Mouse (Mus musculus): ENCODE data around the gene Sergef.

Sergef gene

DNA sequence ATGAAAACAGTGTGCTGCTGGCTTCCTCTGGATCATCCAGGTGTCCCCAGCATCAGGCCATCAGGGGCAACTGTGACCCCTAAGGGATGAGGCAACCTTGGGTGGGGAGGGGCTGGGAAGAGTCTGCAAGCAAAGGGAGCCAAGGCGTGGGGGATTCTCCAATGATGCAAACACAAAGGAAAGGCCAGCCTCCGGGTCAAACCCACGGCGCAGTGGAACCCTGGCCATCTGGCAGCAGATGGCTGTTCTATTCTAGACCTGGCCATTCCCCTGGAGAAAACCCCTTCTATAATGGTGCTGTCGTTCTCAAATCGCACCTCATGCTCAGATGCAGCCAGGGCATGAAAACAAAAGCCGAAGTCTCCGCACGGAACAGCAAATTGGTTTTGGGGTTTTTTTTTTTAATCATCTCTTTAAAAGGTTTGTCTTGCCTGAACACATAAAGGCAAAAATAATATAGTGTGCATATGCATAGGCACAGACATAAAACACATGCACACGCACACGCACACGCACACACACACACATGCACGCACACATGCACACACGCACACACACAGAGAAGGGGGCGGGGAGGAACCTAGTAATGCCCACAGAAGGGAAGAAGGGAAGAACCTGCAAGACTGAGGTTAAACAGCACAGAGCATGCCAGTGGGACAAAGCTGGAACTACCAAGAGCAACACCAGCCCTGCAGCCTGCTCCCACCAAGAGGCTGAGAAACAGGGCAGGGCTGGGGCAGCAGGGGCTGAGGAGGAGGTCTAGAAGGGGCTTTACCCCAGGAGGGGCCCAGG, 66.6 kb downstream of the Sergef start:
- no peak for DNase-seq

DNA sequence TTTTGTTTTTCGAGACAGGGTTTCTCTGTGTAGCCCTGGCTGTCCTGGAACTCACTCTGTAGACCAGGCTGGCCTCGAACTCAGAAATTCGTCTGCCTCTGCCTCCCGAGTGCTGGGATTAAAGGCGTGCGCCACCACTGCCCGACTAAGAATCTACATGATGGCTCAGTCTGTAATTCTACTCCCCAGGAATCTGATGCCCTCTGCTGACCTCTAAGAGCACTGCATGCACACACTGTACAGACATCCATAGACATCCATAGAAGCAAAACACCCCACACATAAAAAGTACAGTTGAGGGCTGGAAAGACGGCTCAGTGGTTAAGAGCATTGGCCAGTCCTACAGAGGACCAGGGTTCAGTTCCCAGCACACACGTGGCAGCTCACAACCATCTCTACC, 70.1 kb downstream of the Sergef start:
- peak; percentile 44 for DNase-seq

DNA sequence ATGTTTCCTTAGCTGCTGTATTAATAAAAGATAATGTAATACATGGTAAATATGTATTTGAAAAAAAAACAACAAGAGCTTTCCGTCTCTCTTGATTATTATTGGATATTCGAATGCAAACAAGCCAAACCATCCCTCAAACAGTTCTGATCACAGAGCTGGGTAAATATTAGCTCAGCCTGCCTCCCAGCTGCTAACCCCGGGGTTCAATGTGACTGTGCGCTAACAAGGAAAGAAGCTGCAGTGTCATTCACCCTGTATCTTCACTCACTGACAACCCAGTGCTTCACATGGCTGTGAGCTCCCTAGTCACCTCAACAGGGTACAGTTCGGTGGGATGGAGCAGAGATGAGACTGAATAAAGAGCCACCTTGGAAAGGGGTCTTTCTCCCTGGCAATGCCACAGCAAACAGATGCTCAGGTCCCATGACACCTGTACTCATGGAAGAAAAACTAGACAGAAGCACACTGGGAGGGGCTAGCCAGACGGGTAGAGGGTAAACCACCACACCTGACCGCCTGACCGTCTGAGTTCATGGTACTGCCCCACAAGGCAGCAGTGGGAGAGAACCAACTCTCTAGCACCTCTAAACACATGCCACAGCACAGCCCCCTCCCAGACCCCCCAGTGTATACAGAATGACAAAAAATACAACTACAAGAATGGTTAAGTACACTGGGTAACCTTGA, 73.1 kb downstream of the Sergef start:
- DNase-seq, result no peak

DNA sequence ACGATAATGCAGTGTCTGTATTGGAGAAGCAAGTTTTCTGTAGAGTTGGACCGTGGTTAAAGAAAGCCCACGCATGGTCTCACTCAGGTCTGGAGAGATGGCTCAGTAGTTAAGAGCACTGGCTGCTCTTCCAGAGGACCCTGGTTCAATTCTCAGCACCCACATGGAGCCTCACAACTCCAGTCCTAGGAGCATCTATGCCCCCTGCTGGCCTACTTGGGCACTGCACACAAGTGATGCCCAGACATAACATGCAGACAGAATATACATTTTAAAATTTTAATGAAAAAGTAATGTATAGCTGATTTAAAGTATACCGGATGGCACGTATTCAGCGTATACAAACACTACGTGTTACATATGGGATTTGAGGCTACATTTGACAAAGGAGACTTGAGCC, 74.2 kb downstream of the Sergef start:
- no peak for DNase-seq

DNA sequence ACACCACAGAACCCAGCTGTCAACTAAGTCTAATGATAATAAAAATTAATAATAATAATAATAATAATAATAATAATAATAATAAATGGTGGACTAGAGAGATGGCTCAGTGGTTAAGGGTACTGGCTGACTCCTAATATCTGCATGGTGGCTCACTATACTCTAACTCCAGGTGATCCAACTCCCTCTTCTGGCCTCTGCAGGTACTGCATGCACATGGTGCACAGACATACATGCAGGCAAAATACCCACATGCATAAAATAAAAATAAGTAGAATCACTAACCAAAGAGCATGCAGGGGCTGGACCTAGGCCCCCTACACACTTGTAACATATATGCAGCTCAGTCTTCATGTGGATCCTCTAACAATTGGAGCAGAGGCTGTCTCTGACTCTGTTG, 75.8 kb downstream of the Sergef start:
- no peak for DNase-seq

DNA sequence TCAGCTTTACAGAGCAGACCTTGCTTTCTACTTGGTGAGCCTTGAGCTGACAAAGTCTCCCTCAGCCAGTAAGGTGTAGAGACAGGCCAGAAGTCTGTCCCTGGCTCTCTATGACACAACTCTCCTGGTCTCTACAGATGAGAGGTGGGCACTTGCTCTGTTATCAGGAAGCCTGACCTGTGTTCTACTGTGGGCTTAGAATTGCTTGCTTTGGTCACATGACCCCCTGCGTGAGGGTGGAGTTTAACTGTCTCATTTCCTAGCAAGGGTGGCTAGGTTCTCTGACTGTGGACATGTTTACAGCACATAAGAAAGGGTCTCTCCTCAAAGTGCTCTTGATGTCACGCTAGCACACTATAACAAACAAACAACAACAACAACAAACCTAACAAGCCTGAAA, 79.5 kb downstream of the Sergef start:
- DNase-seq, result no peak

DNA sequence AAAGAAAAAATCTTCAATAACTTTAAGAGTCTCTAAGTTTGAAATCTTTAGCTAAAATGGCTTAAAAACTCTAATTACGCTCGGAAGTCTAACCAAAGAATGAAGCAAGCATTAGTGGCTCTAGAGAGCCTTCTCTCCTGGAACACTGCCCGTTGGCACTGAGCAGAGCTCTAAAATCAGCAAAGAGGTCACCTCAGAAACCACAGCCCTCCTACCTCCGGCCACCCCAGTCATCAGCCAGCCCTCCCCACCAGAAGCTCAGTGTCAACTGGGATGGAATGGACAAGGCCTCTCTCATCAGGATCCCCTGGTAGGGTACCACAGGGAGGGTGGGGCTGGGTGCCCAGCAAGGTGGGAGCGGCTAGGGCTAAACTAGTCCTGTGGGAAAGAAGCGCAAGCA, 80.0 kb downstream of the Sergef start:
- peak; percentile 23 for DNase-seq

DNA sequence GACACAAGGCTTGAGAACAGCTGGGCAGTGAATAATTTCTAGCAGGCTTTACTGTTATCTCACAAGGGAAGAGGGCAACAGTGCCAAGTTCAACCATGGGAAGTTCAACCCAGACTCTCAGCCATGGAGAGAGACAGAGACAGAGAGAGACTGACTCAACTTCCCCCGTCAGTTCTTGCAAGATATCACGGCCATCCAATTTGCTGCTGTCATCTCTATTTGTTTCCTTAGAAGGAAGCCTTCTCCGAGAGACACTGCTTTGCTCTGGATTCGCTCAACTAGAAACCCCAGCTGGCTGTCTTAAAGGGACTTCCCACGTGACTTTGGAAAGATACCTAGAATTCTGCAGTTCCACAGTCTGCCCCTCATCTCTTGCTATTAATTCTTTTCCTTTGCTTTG, 80.6 kb downstream of the Sergef start:
- no peak for DNase-seq

DNA sequence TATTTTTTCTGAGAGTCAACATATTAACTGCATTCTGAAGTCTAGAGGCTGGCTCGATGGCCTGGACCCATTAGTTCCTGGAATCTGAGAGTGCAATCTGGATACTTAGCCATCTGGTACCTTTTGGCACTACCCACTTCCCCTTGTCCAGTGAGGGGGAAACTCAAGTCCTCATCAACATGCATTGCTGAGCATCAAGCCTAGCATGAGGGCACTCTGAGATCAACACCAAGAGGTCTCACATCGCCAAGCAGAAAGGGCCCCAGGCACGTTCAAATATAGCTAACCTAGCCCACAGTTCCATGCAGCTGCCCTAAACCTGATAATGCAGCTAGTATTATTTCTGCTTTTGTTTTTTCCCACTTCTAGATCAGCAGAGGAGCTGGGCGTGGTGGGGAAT, 81.6 kb downstream of the Sergef start:
- DNase-seq, result no peak

DNA sequence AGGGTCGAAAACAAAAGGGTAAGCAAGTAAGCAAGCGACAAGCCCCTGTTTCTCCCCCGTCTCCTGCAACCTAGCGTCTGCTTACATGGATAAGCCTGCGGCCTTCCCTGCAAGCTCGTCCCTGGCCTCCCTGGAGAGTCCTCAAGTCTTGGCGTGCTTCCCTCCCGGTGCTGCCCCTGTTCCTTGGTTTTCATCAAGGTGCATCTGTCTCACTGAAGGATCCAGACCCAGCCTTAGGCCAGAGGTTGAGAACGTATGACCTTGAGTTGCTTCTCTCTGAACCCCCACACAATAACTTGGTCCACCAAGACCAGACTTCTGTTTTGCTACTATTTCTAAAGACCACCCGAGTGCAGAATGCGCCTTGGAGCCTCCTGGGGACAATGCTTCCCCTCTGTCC, 82.2 kb downstream of the Sergef start:
- no peak for DNase-seq

DNA sequence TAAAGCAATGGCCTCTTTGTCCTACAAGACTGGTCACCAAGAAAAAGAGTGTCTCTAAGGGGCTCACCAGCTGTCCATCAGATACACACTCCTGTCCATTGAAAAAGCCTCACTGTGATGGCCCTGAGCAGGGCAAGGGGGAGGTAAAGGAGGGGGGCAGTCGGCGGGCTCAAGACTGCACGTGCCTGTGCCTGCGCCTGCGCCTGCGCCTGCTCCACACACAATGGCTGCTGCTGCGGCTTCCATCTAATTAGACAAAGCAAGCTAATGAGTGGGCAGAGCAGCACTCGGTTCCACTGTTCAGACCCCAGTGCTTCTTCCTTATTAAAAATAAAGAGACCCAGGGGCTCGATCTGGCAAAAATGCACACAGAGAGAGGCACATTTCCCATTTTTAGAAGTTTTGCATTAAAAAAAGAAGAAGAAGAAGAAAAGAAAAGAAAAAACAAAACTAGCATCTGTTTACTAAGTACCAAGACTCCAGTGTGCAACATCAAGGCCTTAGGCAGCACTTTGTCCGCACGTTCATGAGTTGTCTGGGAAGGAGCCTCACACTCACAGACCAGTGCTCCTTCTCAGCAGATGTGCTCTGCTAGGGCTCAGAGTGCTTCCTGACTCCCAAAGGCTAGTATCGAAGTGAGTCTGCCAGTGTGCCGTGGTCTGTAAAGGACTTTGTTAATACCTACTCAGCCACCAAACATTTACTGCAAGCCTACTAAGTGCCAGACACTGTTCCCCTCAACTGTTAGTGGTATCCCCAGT, 83.1 kb downstream of the Sergef start:
- no peak for DNase-seq

DNA sequence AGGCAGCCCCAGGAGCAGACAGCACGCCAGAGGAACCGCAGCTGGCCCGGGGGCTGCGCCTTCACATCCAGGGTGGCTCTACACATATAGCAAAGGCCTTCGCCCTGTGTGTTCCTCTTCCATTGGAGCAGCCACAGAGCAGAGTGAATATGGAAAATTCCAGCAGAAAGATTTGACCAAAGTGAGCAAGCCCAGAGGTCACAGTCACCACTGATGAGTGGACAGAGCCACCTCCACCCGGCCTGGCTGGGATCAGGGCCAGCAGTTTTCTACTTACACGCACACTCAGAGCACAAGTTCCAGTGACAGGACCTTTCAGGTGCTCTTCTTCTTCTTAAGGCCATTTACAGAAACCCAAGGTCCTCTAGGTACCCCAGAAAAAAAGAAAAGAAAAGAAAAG, 83.9 kb downstream of the Sergef start:
- peak; percentile 18 for DNase-seq

DNA sequence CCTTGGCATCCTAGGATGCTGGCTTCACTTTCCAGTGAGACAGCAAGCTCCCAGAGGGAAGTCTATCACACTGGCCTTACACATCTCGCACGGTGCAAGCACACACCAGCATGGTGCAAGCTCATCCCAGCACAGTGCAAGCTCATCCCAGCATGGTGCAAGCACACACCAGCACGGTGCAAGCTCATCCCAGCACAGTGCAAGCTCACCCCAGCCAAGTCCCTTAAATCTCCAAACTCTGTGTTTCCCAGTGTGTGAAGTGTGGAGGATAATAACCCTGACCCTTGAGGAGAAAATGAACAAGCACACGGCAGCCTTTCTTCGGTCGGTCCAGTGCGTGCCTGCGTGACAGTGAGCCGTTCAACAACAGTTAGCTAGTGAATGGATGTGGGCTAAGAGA, 84.8 kb downstream of the Sergef start:
- no peak for DNase-seq

DNA sequence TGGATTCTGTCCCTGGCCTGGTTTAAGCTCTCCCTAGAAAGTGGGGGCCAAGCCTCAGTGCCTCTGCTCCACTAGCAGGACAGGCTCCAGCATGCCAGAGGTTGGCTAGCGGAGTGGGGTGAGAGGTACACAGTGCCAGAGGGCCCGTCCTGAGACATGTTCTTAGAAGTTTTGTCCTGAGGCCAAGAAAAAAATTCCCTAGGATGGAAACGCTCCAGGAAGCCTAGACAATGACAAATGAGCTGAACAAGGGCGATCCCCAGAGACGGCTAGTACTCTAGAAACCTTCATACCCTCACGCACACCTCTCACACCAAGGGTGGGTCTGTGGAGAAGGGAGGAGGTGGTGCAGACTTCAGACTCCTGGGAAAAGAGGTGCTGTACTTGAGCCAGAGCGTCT, 85.6 kb downstream of the Sergef start:
- peak; percentile 42 for DNase-seq

DNA sequence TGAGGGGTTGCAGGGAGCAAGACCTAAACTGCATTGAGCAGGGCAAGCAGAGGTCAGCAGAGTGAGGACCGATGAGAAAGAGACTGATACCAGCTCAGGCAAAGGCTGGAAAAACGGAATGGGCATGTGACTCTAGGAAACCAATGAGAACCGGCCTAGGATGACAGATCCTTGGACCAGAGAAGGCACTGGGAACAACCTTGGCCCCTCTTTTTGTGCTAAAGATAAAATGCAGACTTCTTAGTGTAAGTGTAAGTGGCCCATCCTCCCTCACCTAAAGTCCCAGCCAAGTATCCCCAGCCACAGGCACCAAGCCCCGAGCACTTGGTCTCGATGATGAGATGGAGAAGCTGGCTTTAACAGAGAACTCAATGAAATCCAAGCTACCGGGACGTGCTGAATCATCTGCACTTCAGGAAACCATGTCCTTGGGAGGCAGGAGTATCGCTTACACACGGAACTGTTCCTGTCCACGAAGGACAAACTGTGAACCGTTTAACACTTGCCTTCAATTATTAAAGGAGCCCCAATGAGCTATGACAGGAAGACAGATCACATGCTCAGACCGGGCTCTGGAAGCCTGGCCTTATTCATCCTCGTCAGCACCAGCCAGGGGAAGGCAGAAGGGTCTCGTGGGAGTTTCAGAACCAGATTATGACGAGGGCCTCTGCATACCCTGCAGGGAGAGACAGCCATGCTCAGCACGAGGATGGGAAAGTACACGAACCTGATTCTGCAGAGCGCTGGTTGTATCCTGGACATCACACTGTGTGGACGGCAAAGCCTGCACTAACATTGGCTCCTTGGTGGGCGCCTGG, 87.5 kb downstream of the Sergef start:
- DNase-seq, result no peak

DNA sequence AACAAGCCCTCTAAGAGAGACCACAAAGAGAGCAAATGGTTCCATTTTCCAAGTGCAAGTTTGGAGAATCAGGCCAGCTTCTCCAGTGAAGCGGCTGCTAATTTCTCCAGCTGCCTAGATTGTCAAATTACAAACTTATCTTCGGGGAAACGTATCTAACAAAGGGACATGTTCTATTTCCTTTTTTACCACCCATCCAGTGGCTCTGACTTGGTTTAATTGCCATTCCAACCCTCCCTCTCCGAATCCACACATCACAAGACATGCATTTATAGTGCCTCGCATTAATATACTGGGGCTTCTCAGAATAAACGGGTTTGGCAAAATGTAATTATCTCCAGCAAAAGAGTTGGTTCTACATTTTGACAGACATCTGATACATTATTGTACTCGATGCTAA, 88.4 kb downstream of the Sergef start:
- DNase-seq, result no peak

DNA sequence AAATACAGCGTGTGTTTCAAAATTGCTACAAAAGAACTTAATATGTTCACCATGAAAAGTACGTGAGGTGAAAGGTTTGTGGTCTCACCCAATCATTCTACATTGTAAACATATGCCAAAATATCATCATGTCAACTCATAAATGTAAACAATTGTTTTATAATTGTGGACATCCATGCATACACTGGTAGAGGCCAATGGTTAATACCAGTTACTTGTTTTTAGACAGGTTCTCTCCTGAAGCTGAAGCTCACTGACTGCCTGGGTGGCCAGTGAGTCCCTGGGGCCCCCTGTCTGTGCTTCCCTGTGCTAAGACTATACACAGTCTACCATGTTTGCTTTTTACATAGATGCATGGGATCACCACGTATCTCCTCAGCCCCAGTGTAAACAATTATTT, 91.5 kb downstream of the Sergef start:
- no peak for DNase-seq

DNA sequence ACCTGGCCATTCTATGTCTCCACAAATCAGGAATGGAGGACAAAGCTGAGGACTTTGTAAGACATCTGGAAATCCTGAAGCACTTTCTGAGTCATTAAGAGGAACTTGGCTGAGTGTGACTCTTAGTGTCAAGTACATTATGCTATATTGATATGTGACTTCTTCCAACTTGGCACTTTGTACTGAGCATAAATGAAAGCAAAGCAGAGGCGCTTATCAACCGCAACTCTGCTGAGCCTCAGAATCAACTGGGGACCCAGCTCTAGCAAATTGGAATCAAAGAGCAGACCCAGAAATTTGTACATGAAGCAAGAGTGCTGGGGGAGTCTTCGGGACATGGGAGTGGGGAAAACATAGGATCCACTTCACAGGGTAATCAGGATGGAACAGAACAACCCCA, 92.0 kb downstream of the Sergef start:
- no peak for DNase-seq

DNA sequence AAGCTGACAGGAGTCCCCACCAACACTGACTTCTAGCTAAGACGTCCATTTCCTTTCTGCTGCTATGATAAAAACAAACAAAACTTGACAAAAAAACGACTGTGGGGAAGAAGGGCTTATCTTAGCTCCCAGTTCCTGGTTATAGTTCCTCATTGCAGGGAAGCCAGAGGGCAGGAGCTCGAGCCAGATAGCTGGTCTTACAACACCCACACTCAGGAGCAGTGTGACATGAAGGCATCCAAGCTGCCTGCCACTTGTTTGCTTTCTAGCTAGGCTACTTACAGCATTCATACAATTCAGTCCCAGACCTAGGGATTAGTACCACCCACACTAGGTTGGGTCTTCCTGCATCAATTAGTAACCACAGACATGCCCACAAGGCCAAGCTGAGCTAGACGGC, 93.1 kb downstream of the Sergef start:
- no peak for DNase-seq

DNA sequence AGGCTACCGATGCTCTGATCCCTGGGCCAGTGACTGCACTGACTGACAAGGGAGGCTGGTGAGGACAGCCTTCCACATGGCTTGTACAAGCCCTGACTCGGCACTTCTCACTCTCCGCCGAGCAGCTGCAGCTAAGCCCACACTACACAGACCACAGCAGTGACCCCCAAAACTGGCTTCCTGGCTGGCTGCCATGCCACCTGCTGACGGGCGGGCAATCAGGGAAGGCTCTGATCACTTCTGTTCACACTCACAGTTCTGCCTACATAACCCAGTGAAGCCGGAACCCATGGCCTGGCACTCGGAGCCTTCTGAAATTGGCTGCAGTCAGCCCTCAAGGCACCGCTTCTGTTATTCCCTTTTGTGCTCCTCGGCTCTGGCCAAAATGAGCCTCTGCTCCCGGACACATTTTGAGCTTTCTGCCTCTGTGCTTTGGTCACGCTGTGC, 95.4 kb downstream of the Sergef start:
- no peak for DNase-seq

DNA sequence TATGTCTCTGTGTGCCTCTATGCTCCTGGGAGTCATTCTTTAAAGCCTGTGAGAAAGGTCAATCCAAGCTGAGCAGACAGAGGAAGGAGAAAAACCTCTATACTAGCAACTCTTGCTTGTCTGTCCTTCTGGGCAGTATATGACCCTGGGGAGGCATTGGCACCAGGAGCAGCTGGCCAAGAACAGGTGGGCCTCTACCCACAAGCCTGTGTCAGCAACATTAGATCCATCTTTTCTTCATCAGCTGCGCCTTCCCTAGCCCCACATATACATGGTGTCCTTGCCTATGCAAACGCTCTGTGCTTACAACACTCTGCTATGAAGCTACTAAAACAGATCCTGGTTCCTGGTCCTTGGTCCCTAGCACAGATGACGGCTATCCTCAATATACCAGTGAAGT, 97.5 kb downstream of the Sergef start:
- DNase-seq, result no peak

DNA sequence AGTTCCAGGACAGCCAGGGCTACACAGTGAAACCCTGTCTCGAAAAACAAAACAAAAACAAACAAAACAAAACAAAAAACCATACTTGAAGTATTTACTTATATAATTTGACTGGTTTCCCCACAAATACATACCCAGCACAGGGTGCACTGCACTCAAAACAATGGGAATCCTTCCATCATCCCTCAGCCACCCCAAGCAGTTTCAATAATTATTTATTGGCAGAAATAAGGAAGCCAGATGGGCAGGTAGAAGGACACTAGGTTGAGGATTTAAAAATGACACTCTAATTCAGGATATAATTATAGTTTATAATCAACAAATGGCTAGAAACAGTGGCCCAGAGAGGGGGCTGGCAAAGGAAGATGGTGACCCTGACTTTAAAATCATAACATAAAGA, 99.0 kb downstream of the Sergef start:
- DNase-seq, result no peak
